Mouse (Mus musculus): ENCODE data around the gene Slc15a4. TPM values are rescaled to one million over a fixed set of nuclear protein-coding genes. Genes with fewer than 3 reads are reported as not detected.

The Slc15a4 gene
- total and polyA plus RNA-seq, 2 experiments, result 22.4 to 46.7 TPM

- TF ChIP-seq POLR2A (IDR thresholded peaks at IDR 0.05; ENCODE audit: extremely low read depth, insufficient read depth, low read length) (no peak), CTCF (IDR thresholded peaks at IDR 0.05; ENCODE audit: low read depth, low read length) (no peak)
- Histone ChIP-seq H3K4me1 (ENCODE audit: control insufficient read depth, insufficient read depth, low read length) (peaks cover 39% of the 10 kb centered on the region), H3K79me2 (ENCODE audit: control insufficient read depth, insufficient read depth, low read length) (peaks cover 53% of the 10 kb centered on the region), H3K4me3 (ENCODE audit: insufficient read depth, low read depth, low read length) (no peak overlapping the region), H3K27me3 (ENCODE audit: control insufficient read depth, insufficient read depth, low read length) (no peaks in the 10 kb centered on the region), H3K36me3 (ENCODE audit: control insufficient read depth, insufficient read depth, low read length) (peaks cover 23% of the 10 kb centered on the region), H3K27ac (replicated peaks; ENCODE audit: insufficient read depth, low read depth, low read length) (peak overlapping the region; percentile 92), H3K9ac (ENCODE audit: low read depth, low read length) (peak overlapping the region; percentile 6; the same call in 1 of the 2 replicates)
- WGBS, result 10% methylated on average over 6 of the region's 6 CpGs
- DNase-seq (ENCODE audit: extremely low read depth, low read depth, low spot score), result peak; percentile 100
These were observed 21.7 kb downstream of the Slc15a4 start for GRCm38 (mm10) chr5:127610787-127611509.

DNA sequence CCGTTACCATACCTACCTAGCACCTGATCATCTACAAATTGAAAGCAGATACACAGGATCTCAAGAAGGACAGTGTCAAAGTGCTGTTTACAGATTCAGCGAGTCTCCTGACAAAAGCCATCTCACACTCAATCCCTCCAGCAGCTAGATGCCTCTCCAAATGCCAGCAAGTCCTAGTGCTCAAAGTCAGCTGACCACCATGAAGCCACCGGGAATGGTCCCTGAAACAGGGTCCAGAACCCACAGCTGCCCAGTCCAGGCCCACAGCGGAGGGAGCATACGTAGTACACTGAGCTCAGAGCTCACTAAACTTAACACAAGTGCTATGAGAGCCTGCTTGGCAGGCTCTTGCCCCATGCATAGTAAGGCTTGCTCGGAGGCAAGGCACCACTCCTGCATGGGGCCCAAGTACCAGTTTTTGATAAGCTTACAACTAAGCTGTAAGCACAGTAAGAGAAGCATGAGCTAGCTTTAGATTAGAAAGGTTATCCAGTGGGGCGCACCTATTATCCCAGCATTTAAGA is 23.4 kb downstream of the Slc15a4 start:
- WGBS, result 83% methylated on average over 7 of the region's 7 CpGs

DNA sequence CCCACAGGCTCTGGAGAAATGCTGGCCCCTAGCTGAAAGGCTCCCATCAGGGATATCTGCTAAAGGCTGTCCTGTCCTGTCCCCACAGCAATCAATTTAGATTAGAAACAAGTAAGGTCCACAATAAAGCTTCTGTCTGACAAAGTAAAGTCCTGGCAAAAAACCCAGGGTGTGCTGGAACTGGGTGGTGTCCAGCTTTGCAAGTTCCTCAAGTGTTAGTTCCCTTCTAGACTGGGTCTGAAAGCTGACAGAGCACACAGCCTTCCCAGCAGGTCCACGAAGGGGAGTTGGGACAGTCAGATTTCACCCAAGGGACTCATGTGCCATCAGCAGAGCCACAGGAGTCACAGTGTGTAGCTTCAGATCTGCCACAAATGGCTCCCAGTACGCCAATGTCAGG is 25.2 kb downstream of the Slc15a4 start:
- TF ChIP-seq POLR2A (IDR thresholded peaks at IDR 0.05; ENCODE audit: extremely low read depth, insufficient read depth, low read length) (no peak), CTCF (IDR thresholded peaks at IDR 0.05; ENCODE audit: low read depth, low read length) (no peak)
- peaks cover 30% of the 10 kb centered on the region for H3K79me2 ChIP-seq (ENCODE audit: control insufficient read depth, insufficient read depth, low read length)
- no peaks in the 10 kb centered on the region for H3K27me3 ChIP-seq (ENCODE audit: control insufficient read depth, insufficient read depth, low read length)
- WGBS, result 83% methylated on average over 2 of the region's 2 CpGs
- no peak for DNase-seq (ENCODE audit: extremely low read depth, low read depth, low spot score)
- 0 out of 2 replicates have a peak overlapping the region, but pooled peaks have one; percentile 2 for H3K27ac ChIP-seq (replicated peaks; ENCODE audit: insufficient read depth, low read depth, low read length)
- H3K9ac ChIP-seq (ENCODE audit: low read depth, low read length), result no peak overlapping the region
- peaks cover 51% of the 10 kb centered on the region for H3K36me3 ChIP-seq (ENCODE audit: control insufficient read depth, insufficient read depth, low read length)
- peaks cover 19% of the 10 kb centered on the region for H3K4me1 ChIP-seq (ENCODE audit: control insufficient read depth, insufficient read depth, low read length)
- no peak overlapping the region for H3K4me3 ChIP-seq (ENCODE audit: insufficient read depth, low read depth, low read length)

More for the DNA sequence above, 23.4 kb downstream of the Slc15a4 start:
- Histone ChIP-seq H3K9ac (ENCODE audit: low read depth, low read length) (no peak overlapping the region), H3K27ac (replicated peaks; ENCODE audit: insufficient read depth, low read depth, low read length) (0 out of 2 replicates have a peak overlapping the region, but pooled peaks have one; percentile 0), H3K36me3 (ENCODE audit: control insufficient read depth, insufficient read depth, low read length) (peaks cover 36% of the 10 kb centered on the region), H3K27me3 (ENCODE audit: control insufficient read depth, insufficient read depth, low read length) (no peaks in the 10 kb centered on the region), H3K4me3 (ENCODE audit: insufficient read depth, low read depth, low read length) (no peak overlapping the region), H3K4me1 (ENCODE audit: control insufficient read depth, insufficient read depth, low read length) (peaks cover 29% of the 10 kb centered on the region), H3K79me2 (ENCODE audit: control insufficient read depth, insufficient read depth, low read length) (peaks cover 37% of the 10 kb centered on the region)
- TF ChIP-seq CTCF (IDR thresholded peaks at IDR 0.05; ENCODE audit: low read depth, low read length) (no peak), POLR2A (IDR thresholded peaks at IDR 0.05; ENCODE audit: extremely low read depth, insufficient read depth, low read length) (no peak)
- no peak for DNase-seq (ENCODE audit: extremely low read depth, low read depth, low spot score)

DNA sequence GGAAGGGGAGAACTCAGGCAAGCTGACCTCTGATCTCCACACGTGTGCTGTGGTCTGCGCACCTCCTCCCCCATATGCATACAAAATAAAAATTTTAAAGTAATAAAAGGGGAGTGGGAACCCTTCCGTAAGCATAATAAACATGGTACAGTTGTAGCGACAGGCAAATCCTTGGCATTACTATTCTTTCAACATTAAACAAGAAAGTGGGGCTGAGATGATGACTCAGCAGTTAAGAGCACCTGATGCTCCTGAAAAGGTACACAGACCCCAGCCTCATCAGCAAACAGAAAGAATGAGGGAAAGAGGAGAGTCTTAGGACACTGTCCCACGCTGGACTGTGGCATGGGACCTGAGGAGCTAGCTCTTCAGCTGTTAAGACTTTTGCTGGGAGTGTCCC is 29.7 kb downstream of the Slc15a4 start:
- 94% methylated on average over 5 of the region's 5 CpGs for WGBS
- H3K79me2 ChIP-seq (ENCODE audit: control insufficient read depth, insufficient read depth, low read length), result peaks cover 12% of the 10 kb centered on the region; the same call in 1 of the 2 replicates
- H3K27ac ChIP-seq (replicated peaks; ENCODE audit: insufficient read depth, low read depth, low read length), result no peak overlapping the region
- no peak overlapping the region for H3K4me3 ChIP-seq (ENCODE audit: insufficient read depth, low read depth, low read length)
- no peak for DNase-seq (ENCODE audit: extremely low read depth, low read depth, low spot score)
- no peak for TF ChIP-seq POLR2A (IDR thresholded peaks at IDR 0.05; ENCODE audit: extremely low read depth, insufficient read depth, low read length)
- TF ChIP-seq CTCF (IDR thresholded peaks at IDR 0.05; ENCODE audit: low read depth, low read length), result no peak
- H3K27me3 ChIP-seq (ENCODE audit: control insufficient read depth, insufficient read depth, low read length), result no peaks in the 10 kb centered on the region
- H3K36me3 ChIP-seq (ENCODE audit: control insufficient read depth, insufficient read depth, low read length), result peaks cover 79% of the 10 kb centered on the region
- no peaks in the 10 kb centered on the region for H3K4me1 ChIP-seq (ENCODE audit: control insufficient read depth, insufficient read depth, low read length)
- no peak overlapping the region for H3K9ac ChIP-seq (ENCODE audit: low read depth, low read length)

- 80% methylated on average over 7 of the region's 7 CpGs for WGBS
- H3K27ac ChIP-seq (replicated peaks; ENCODE audit: insufficient read depth, low read depth, low read length), result no peak overlapping the region
- no peak overlapping the region for H3K4me3 ChIP-seq (ENCODE audit: insufficient read depth, low read depth, low read length)
- peaks cover 82% of the 10 kb centered on the region for H3K36me3 ChIP-seq (ENCODE audit: control insufficient read depth, insufficient read depth, low read length)
- H3K27me3 ChIP-seq (ENCODE audit: control insufficient read depth, insufficient read depth, low read length), result no peaks in the 10 kb centered on the region
- H3K79me2 ChIP-seq (ENCODE audit: control insufficient read depth, insufficient read depth, low read length), result no peaks in the 10 kb centered on the region; the same call in 1 of the 2 replicates
- DNase-seq (ENCODE audit: extremely low read depth, low read depth, low spot score), result no peak
- H3K9ac ChIP-seq (ENCODE audit: low read depth, low read length), result no peak overlapping the region
- TF ChIP-seq CTCF (IDR thresholded peaks at IDR 0.05; ENCODE audit: low read depth, low read length) (no peak), POLR2A (IDR thresholded peaks at IDR 0.05; ENCODE audit: extremely low read depth, insufficient read depth, low read length) (no peak)
- H3K4me1 ChIP-seq (ENCODE audit: control insufficient read depth, insufficient read depth, low read length), result no peaks in the 10 kb centered on the region
These were observed 35.8 kb downstream of the Slc15a4 start for GRCm38 (mm10) chr5:127596862-127597261.

- Histone ChIP-seq H3K36me3 (ENCODE audit: control insufficient read depth, insufficient read depth, low read length) (peaks cover 72% of the 10 kb centered on the region), H3K9ac (ENCODE audit: low read depth, low read length) (no peak overlapping the region), H3K4me1 (ENCODE audit: control insufficient read depth, insufficient read depth, low read length) (no peaks in the 10 kb centered on the region), H3K27ac (replicated peaks; ENCODE audit: insufficient read depth, low read depth, low read length) (no peak overlapping the region), H3K79me2 (ENCODE audit: control insufficient read depth, insufficient read depth, low read length) (no peaks in the 10 kb centered on the region), H3K27me3 (ENCODE audit: control insufficient read depth, insufficient read depth, low read length) (no peaks in the 10 kb centered on the region), H3K4me3 (ENCODE audit: insufficient read depth, low read depth, low read length) (no peak overlapping the region)
- TF ChIP-seq CTCF (IDR thresholded peaks at IDR 0.05; ENCODE audit: low read depth, low read length) (no peak), POLR2A (IDR thresholded peaks at IDR 0.05; ENCODE audit: extremely low read depth, insufficient read depth, low read length) (no peak)
- WGBS, result 72% methylated on average over 3 of the region's 3 CpGs
- no peak for DNase-seq (ENCODE audit: extremely low read depth, low read depth, low spot score)
These were observed 37.0 kb downstream of the Slc15a4 start for GRCm38 (mm10) chr5:127595676-127596075.

Data from liver, adult 2 months (tissue).